Mouse (Mus musculus) monocyte, adult 2 months (primary cell): ENCODE measurements around the gene Lims1.

Experiments used
- DNase-seq, 2 experiments: peaks; one replicate each; pipeline ENCODE4 v3.0.0; 2022; ENCODE audit warnings: low spot score in 2 of 2, low read depth in 1 of 2

Lims1 gene

GRCm38 (mm10) chr10:58343552-58343951 is 20.3 kb downstream of the Lims1 start:
- DNase-seq: no peak

GRCm38 (mm10) chr10:58350600-58350999 is 27.3 kb downstream of the Lims1 start:
- no peak for DNase-seq

- no peak for DNase-seq
Observed at GRCm38 (mm10) chr10:58351670-58352069, 28.4 kb downstream of the Lims1 start.

- no peak for DNase-seq
Observed at GRCm38 (mm10) chr10:58352364-58352763, 29.1 kb downstream of the Lims1 start.

GRCm38 (mm10) chr10:58354561-58354960 is 31.3 kb downstream of the Lims1 start:
- no peak for DNase-seq

GRCm38 (mm10) chr10:58356460-58356859 is 33.2 kb downstream of the Lims1 start:
- DNase-seq: no peak

GRCm38 (mm10) chr10:58359123-58359522 is 35.9 kb downstream of the Lims1 start:
- DNase-seq: no peak

GRCm38 (mm10) chr10:58359952-58360351 is 36.7 kb downstream of the Lims1 start:
- DNase-seq: no peak

- DNase-seq: no peak
Observed at GRCm38 (mm10) chr10:58362745-58363144, 39.5 kb downstream of the Lims1 start.

- DNase-seq: no peak
Observed at GRCm38 (mm10) chr10:58364770-58365515, 41.7 kb downstream of the Lims1 start.

- no peak for DNase-seq
Observed at GRCm38 (mm10) chr10:58368791-58369706, 45.8 kb downstream of the Lims1 start.

- no peak for DNase-seq
Observed at GRCm38 (mm10) chr10:58369707-58370093, 46.4 kb downstream of the Lims1 start.

GRCm38 (mm10) chr10:58370143-58370542 is 46.9 kb downstream of the Lims1 start:
- no peak for DNase-seq

GRCm38 (mm10) chr10:58370559-58370958 is 47.3 kb downstream of the Lims1 start:
- DNase-seq: no peak

- DNase-seq: no peak
Observed at GRCm38 (mm10) chr10:58371279-58371842, 48.1 kb downstream of the Lims1 start.

GRCm38 (mm10) chr10:58372430-58373030 is 49.3 kb downstream of the Lims1 start:
- no peak for DNase-seq

- no peak for DNase-seq
Observed at GRCm38 (mm10) chr10:58373829-58374228, 50.6 kb downstream of the Lims1 start.

GRCm38 (mm10) chr10:58377592-58378197 is 54.4 kb downstream of the Lims1 start:
- DNase-seq: no peak

GRCm38 (mm10) chr10:58378380-58378779 is 55.1 kb downstream of the Lims1 start:
- DNase-seq: no peak

GRCm38 (mm10) chr10:58379699-58380098 is 56.4 kb downstream of the Lims1 start:
- DNase-seq: no peak

- DNase-seq: peak in 1 of 2 experiments; percentile 18
Observed at GRCm38 (mm10) chr10:58381904-58382303, 58.6 kb downstream of the Lims1 start.
